Mouse (Mus musculus) kidney, adult 2 months (tissue): ENCODE measurements around the gene Kremen2.

Experiments
- CTCF ChIP-seq: fragments of 200-500 bp; conservative IDR thresholded peaks from 2 replicates; pipeline ENCODE4 v1.5.1; 2011; ENCODE audit warnings: low read depth, mild to moderate bottlenecking, control low read depth, low read length, moderate library complexity, mixed read lengths; ENCODE audit not compliant: insufficient read depth, insufficient read length
- POLR2A ChIP-seq: fragments of 200-500 bp; IDR thresholded peaks from one replicate; pipeline ENCODE4 v1.6.1; 2011; ENCODE audit warnings: low read depth, low read length, control low read depth

DNA sequence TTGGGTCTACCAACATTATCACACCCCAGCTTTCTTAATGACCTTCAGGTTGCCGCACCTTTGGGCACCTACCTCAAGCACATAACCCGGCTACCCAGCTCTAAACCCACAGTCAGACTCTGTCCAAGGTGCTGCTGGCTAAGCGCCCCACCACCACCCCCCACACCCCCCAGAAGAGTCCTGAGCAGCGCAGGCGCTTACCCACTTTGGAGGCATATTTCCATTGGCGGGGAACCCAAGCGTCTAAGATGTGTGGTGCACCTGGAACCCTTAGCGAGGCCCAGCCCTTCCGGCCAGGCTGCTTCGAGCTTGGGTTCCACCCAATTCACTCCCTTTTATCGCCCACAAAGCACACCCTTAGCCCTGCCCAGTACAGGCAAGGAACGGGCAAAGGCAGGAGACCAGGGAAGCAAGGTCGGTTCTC is 5.0 kb downstream of the Kremen2 start, which contains the start of gene Paqr4:
- no peak for TF ChIP-seq CTCF
- TF ChIP-seq POLR2A: no peak
